Mouse (Mus musculus): ENCODE results near the gene Gm9999.

The Gm9999 gene

DNA sequence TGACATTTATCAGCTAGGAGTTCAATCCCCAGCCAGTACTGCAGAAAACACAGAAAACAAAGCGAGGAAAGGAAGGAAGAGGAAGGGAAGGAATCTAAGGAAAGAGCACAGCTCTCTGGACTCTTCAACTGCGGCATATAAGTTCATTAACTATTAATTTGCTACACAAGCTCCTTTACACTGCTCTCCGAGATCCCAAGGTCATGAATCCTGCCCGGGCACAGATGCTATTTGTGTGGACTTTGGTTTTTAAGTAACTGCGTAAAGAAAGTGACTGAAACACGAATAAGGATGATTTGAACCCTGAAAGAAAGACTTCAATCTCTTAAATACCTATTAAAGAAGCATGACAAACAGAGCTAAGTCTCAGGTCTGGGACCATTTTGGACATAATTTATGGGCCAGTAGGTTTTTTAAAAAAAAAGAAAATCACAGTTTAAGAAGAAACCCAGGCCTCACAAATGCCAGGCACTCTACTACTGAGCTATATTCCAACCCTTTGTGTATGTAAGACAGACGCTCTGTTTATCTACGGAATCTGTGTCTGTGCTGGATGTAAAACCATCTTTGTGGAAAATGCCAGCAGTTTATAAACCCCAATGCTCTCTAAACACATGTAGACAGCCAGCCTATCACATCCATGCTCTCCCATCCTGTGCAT, 16.7 kb downstream of the Gm9999 start:
- DNase-seq (ENCODE audit: low read depth, low spot score): no peak

DNA sequence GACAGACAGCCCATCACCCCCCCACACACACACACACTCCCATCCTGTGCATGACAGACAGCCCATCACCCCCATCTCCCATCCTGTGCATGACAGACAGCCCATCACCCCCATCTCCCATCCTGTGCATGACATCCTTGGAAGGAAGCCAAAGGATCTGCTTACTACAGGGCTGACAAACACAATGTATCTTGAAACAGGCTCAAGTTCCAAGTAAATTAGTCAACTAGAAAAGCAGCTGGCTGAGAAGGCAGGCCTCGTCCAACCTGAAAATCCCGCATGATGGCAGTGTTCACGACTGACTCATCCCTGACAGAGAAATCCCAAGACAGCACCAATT, 17.2 kb downstream of the Gm9999 start:
- no peak for DNase-seq (ENCODE audit: low read depth, low spot score)

DNA sequence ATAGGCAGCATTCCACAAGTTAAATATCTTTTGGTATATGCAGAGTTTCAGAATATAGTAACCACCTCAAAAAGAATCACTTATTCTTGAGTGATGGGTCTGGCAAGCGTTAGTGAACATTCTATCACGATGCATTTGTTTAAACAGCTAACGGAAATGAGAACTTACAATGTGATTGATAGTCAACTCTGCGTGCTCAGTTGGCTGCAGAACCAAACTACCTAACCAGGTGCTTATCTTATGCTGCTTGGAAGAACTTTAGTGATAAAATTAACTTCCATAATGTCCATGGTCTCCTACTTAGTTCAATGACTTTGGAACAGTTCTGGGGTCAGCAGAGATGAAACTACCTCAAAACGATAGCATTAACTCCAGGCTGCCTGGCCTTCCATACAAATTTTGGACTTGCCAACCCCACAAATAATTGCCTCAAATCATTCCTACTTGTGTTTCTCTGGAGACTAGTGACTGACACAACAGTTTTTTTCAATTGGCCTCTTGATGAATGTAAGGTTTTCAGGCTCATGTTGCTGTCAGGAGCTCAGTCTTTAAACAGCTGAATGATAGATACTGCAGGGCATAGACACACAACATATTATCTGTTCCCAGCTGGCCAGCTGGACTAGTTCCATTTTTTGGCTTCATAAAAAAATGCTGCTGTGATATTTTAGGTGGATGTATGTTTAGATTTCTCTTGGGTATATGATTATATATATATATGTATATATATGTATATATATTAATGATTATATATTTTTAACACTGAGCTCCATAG, 17.9 kb downstream of the Gm9999 start:
- no peak for DNase-seq (ENCODE audit: low read depth, low spot score)

DNA sequence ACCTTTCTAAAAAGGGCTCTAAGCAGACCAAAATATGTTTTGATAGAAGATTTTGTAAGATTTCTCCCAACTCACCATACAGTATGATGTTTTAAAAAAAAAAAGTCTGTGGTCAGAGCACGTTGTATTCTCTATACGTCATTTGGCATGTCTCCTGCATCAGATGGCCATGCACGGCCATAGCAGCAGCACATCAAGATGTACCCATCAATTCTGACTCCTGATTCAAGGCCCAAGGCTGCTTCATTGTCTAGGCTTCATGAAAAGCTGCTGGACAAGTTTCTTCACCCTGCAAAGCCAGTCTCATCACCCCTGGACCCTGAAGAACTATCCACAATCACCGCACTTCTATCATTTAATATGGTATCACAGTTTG, 18.5 kb downstream of the Gm9999 start:
- no peak for DNase-seq (ENCODE audit: low read depth, low spot score)

DNA sequence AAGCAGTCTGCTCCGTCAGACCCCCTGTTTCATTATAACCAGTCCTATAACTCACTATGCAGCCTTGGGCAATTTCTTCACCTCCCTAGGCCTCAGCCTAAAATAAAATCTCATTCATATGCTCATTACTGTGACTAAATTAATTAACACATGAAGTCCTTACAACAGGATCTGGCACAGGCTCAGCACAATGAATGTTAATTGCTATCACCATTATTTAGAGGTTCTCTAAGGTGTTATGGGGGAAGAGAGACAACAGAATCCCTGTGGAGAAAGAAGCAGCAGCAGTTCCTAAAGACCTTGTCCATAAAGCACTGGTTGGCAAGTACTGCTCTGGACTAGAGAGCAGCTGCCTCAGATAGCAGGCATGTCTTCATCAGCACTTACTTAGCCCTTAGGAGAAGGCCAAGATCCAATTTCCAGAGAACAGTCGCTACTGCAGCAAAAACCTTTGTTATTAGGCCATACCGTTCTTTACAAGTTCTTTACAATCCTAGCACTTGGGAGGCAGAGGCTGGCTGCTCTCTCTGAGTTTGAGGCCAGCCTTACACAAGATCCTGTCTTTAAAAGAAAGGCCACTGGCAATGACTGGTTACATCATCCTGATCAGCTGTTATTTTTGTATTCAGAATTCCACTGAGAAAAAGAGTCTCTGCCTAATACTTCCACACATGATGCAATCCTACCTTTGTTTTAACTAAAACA, 20.2 kb downstream of the Gm9999 start:
- no peak for DNase-seq (ENCODE audit: low read depth, low spot score)

GRCm38 (mm10) chr7:47007109-47007780, 23.9 kb downstream of the Gm9999 start:
- no peak for DNase-seq (ENCODE audit: low read depth, low spot score)

DNA sequence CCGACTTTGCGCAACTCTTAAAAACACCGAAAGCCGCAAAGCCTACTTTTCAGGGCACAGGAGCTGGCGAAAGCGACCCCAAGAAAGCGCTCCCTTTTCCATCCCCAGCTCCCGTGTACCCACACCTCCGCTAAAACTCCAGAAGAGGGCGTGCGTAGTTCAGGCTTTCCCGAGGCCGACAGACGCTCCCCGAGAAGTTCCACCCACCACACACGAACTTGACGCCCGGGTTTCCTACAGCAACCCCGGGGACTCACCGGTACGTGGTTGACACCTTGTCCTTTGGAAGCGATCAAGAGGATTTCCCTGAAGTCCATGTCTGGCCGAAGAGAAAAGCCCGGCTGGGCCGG, 24.4 kb downstream of the Gm9999 start:
- DNase-seq (ENCODE audit: low read depth, low spot score): no peak

- DNase-seq (ENCODE audit: low read depth, low spot score): peak; percentile 97
Observed at GRCm38 (mm10) chr7:47008168-47008993, 25.0 kb downstream of the Gm9999 start, which contains the start of gene Spty2d1. Spty2d1 (minus strand) TSS chr7:47008411.

- no peak for DNase-seq (ENCODE audit: low read depth, low spot score)
Observed at GRCm38 (mm10) chr7:47013131-47013767, 29.9 kb downstream of the Gm9999 start.

GRCm38 (mm10) chr7:47014564-47015389, 31.4 kb downstream of the Gm9999 start:
- DNase-seq (ENCODE audit: low read depth, low spot score): no peak

DNA sequence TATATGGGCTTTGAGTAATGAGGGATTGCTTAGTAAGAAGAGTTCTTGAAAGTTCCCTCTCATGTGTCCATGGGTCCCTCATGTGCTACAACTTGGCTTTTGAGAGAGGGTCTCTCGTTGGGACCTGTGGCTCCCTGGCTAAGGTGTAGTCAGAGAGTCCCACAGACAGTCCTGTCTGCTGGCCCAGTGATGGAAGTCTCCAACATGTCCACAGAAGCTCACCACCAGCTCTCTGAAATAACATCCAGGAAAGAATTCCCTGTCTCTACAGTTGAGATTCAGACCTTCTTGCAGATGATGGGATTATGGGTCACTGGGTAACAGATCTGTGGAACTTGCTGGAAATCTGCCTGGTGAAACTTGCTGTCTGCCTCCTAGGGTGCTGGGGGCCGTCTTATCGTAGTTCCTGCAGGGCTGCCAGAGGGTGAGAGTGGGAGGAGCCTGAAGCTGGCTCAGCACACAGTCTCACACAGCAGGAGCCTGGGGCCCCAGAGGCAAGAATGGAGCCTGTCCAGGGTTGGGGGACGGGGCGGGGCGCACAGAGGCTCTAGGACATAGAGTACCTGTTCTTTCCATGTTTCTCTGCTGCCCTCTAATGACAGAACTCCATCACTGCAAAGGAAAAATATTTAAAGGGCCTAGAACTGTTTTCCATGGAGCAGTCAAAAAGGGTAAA, 32.1 kb downstream of the Gm9999 start:
- peak; percentile 47 for DNase-seq (ENCODE audit: low read depth, low spot score)

DNA sequence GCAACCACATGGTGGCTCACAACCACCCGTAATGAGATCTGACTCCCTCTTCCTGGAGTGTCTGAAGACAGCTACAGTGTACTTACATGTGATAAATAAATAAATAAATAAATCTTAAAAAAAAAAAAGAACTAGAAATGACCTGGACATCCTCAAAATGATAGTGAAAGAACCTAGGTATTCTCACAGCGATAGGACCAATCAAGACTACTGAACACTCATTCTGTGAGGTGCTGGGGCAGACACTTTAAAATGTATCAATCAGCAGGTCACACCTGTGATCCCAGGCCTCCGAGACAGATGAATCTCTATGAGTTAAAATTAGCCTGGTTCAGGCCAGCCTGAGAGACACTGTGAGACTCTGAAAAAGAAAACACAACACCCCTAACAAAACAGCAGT, 33.2 kb downstream of the Gm9999 start:
- no peak for DNase-seq (ENCODE audit: low read depth, low spot score)

DNA sequence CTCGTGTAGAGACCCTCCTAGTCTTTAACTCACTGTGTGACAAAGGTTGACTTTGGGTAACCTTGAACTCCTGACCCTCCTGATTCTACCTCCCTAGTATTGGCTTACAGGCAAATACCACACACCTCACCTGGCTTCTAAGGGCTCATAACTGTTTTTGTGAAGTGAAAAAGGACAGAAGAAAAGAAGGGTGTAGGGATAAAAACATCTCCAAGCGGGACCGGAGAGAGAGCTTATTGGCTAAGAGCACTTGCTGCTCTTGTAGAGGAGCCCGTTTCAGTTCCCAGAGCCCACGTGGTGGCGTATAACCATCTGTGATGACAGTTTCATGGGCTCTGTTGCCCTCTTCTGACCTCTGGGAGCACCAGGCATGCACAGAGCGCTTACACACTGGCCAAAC, 33.8 kb downstream of the Gm9999 start:
- DNase-seq (ENCODE audit: low read depth, low spot score): no peak

GRCm38 (mm10) chr7:47019641-47020040, 36.3 kb downstream of the Gm9999 start:
- DNase-seq (ENCODE audit: low read depth, low spot score): no peak

- no peak for DNase-seq (ENCODE audit: low read depth, low spot score)
Observed at GRCm38 (mm10) chr7:47020956-47021355, 37.6 kb downstream of the Gm9999 start.

- DNase-seq (ENCODE audit: low read depth, low spot score): no peak
Observed at GRCm38 (mm10) chr7:47022482-47022881, 39.1 kb downstream of the Gm9999 start.

GRCm38 (mm10) chr7:47023530-47023929, 40.1 kb downstream of the Gm9999 start:
- peak; percentile 39 for DNase-seq (ENCODE audit: low read depth, low spot score)

DNA sequence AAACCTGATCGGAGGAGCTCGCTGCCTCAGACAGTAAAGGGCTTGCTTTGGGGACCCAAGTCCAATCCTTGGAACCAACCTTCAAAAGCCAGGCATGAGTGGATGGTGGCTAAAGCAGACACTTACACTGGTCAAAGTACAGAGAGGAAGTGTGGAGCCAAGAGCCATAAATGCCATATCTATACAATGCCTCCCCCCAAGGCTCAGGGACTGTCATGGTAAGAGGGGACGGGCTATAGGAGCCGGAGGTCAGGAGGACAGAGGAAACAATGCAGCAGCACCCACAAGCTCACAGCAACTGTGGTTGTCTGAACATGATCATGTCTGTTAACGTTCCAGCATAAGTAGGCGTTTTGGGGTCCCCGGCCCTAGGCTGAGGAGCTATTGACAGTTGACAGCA, 41.1 kb downstream of the Gm9999 start:
- DNase-seq (ENCODE audit: low read depth, low spot score): no peak

- DNase-seq (ENCODE audit: low read depth, low spot score): no peak
Observed at GRCm38 (mm10) chr7:47025429-47025828, 42.0 kb downstream of the Gm9999 start.

Data from retina, adult 2 months (tissue).